Mouse (Mus musculus) testis, adult 2 months (tissue): ENCODE measurements around the gene Igflr1.

Experiments used
- CTCF ChIP-seq: fragments of 200-500 bp; IDR thresholded peaks from 2 replicates; pipeline ENCODE4 v1.5.1; 2012; ENCODE audit warnings: low read depth, mild to moderate bottlenecking, inconsistent platforms, low read length, moderate library complexity; ENCODE audit not compliant: control insufficient read depth, insufficient read depth, insufficient replicate concordance
- POLR2A ChIP-seq: fragments of 200-500 bp; IDR thresholded peaks from 2 replicates; pipeline ENCODE4 v1.6.1; 2012; ENCODE audit warnings: low read depth, mild to moderate bottlenecking, inconsistent platforms, low read length, moderate library complexity; ENCODE audit not compliant: control insufficient read depth

- TF ChIP-seq CTCF: no peak
- no peak for TF ChIP-seq POLR2A
Measured at GRCm38 (mm10) chr7:30566033-30566432, 806 bp downstream of the Igflr1 start.
